Mouse (Mus musculus): Measurements from ENCODE around the gene Myoc. TPM values are rescaled to one million over a fixed set of nuclear protein-coding genes. Genes with fewer than 3 reads are reported as not detected.
A peak's percentile ranks its signal among the peaks of the same experiment; 100 is the strongest.

Gene Myoc
- total and polyA plus RNA-seq, 2 experiments, result not detected

- H3K4me3 ChIP-seq (ENCODE audit: insufficient read depth, low read depth, low read length), result no peak overlapping the region
- no peaks in the 10 kb centered on the region for H3K79me2 ChIP-seq (ENCODE audit: control insufficient read depth, insufficient read depth, low read length)
- H3K4me1 ChIP-seq (ENCODE audit: control insufficient read depth, insufficient read depth, low read length), result no peaks in the 10 kb centered on the region
- no peaks in the 10 kb centered on the region for H3K27me3 ChIP-seq (ENCODE audit: control insufficient read depth, insufficient read depth, low read length)
- H3K27ac ChIP-seq (replicated peaks; ENCODE audit: insufficient read depth, low read depth, low read length), result no peak overlapping the region
- no peaks in the 10 kb centered on the region for H3K36me3 ChIP-seq (ENCODE audit: control insufficient read depth, insufficient read depth, low read length)
- no peak for DNase-seq (ENCODE audit: extremely low read depth, low read depth, low spot score)
- TF ChIP-seq POLR2A (IDR thresholded peaks at IDR 0.05; ENCODE audit: extremely low read depth, insufficient read depth, low read length) (no peak), CTCF (IDR thresholded peaks at IDR 0.05; ENCODE audit: low read depth, low read length) (no peak)
- H3K9ac ChIP-seq (ENCODE audit: low read depth, low read length), result no peak overlapping the region
- WGBS, result 89% methylated on average over 4 of the region's 4 CpGs
Observed at GRCm38 (mm10) chr1:162638535-162638934, 420 bp upstream of the Myoc start.

- H3K4me1 ChIP-seq (ENCODE audit: control insufficient read depth, insufficient read depth, low read length), result peaks cover 3% of the 10 kb centered on the region; the same call in 1 of the 2 replicates
- no peak overlapping the region for H3K4me3 ChIP-seq (ENCODE audit: insufficient read depth, low read depth, low read length)
- peak; percentile 81 for DNase-seq (ENCODE audit: extremely low read depth, low read depth, low spot score)
- no peaks in the 10 kb centered on the region for H3K79me2 ChIP-seq (ENCODE audit: control insufficient read depth, insufficient read depth, low read length)
- no peaks in the 10 kb centered on the region for H3K36me3 ChIP-seq (ENCODE audit: control insufficient read depth, insufficient read depth, low read length)
- no peak overlapping the region for H3K9ac ChIP-seq (ENCODE audit: low read depth, low read length)
- 40% methylated on average over 1 of the region's 1 CpGs for WGBS
- H3K27ac ChIP-seq (replicated peaks; ENCODE audit: insufficient read depth, low read depth, low read length), result no peak overlapping the region
- TF ChIP-seq CTCF (IDR thresholded peaks at IDR 0.05; ENCODE audit: low read depth, low read length), result no peak
- no peak for TF ChIP-seq POLR2A (IDR thresholded peaks at IDR 0.05; ENCODE audit: extremely low read depth, insufficient read depth, low read length)
- H3K27me3 ChIP-seq (ENCODE audit: control insufficient read depth, insufficient read depth, low read length), result no peaks in the 10 kb centered on the region
Observed at GRCm38 (mm10) chr1:162639861-162640260, 906 bp downstream of the Myoc start.

GRCm38 (mm10) chr1:162642591-162642990 lies 3.6 kb downstream of the Myoc start:
- Histone ChIP-seq H3K4me3 (ENCODE audit: insufficient read depth, low read depth, low read length) (no peak overlapping the region), H3K36me3 (ENCODE audit: control insufficient read depth, insufficient read depth, low read length) (no peaks in the 10 kb centered on the region), H3K4me1 (ENCODE audit: control insufficient read depth, insufficient read depth, low read length) (peaks cover 3% of the 10 kb centered on the region; the same call in 1 of the 2 replicates), H3K27ac (replicated peaks; ENCODE audit: insufficient read depth, low read depth, low read length) (no peak overlapping the region), H3K79me2 (ENCODE audit: control insufficient read depth, insufficient read depth, low read length) (no peaks in the 10 kb centered on the region), H3K27me3 (ENCODE audit: control insufficient read depth, insufficient read depth, low read length) (no peaks in the 10 kb centered on the region), H3K9ac (ENCODE audit: low read depth, low read length) (no peak overlapping the region)
- TF ChIP-seq POLR2A (IDR thresholded peaks at IDR 0.05; ENCODE audit: extremely low read depth, insufficient read depth, low read length), result no peak
- no peak for TF ChIP-seq CTCF (IDR thresholded peaks at IDR 0.05; ENCODE audit: low read depth, low read length)
- 80% methylated on average over 3 of the region's 3 CpGs for WGBS
- no peak for DNase-seq (ENCODE audit: extremely low read depth, low read depth, low spot score)

GRCm38 (mm10) chr1:162643752-162644151 lies 4.8 kb downstream of the Myoc start:
- Histone ChIP-seq H3K27ac (replicated peaks; ENCODE audit: insufficient read depth, low read depth, low read length) (no peak overlapping the region), H3K9ac (ENCODE audit: low read depth, low read length) (no peak overlapping the region), H3K79me2 (ENCODE audit: control insufficient read depth, insufficient read depth, low read length) (no peaks in the 10 kb centered on the region), H3K36me3 (ENCODE audit: control insufficient read depth, insufficient read depth, low read length) (no peaks in the 10 kb centered on the region), H3K4me1 (ENCODE audit: control insufficient read depth, insufficient read depth, low read length) (peaks cover 3% of the 10 kb centered on the region; the same call in 1 of the 2 replicates), H3K4me3 (ENCODE audit: insufficient read depth, low read depth, low read length) (no peak overlapping the region), H3K27me3 (ENCODE audit: control insufficient read depth, insufficient read depth, low read length) (no peaks in the 10 kb centered on the region)
- peak; percentile 99 for DNase-seq (ENCODE audit: extremely low read depth, low read depth, low spot score)
- TF ChIP-seq POLR2A (IDR thresholded peaks at IDR 0.05; ENCODE audit: extremely low read depth, insufficient read depth, low read length), result no peak
- TF ChIP-seq CTCF (IDR thresholded peaks at IDR 0.05; ENCODE audit: low read depth, low read length), result no peak
- 14% methylated on average over 4 of the region's 4 CpGs for WGBS

GRCm38 (mm10) chr1:162646083-162646686 lies 7.2 kb downstream of the Myoc start:
- Histone ChIP-seq H3K79me2 (ENCODE audit: control insufficient read depth, insufficient read depth, low read length) (no peaks in the 10 kb centered on the region), H3K4me1 (ENCODE audit: control insufficient read depth, insufficient read depth, low read length) (peaks cover 3% of the 10 kb centered on the region; the same call in 1 of the 2 replicates), H3K27ac (replicated peaks; ENCODE audit: insufficient read depth, low read depth, low read length) (no peak overlapping the region), H3K4me3 (ENCODE audit: insufficient read depth, low read depth, low read length) (no peak overlapping the region), H3K9ac (ENCODE audit: low read depth, low read length) (no peak overlapping the region), H3K36me3 (ENCODE audit: control insufficient read depth, insufficient read depth, low read length) (no peaks in the 10 kb centered on the region), H3K27me3 (ENCODE audit: control insufficient read depth, insufficient read depth, low read length) (no peaks in the 10 kb centered on the region)
- peak; percentile 33 for DNase-seq (ENCODE audit: extremely low read depth, low read depth, low spot score)
- TF ChIP-seq CTCF (IDR thresholded peaks at IDR 0.05; ENCODE audit: low read depth, low read length), result no peak
- no peak for TF ChIP-seq POLR2A (IDR thresholded peaks at IDR 0.05; ENCODE audit: extremely low read depth, insufficient read depth, low read length)
- 73% methylated on average over 10 of the region's 10 CpGs for WGBS

- no peaks in the 10 kb centered on the region for H3K36me3 ChIP-seq (ENCODE audit: control insufficient read depth, insufficient read depth, low read length)
- no peak overlapping the region for H3K9ac ChIP-seq (ENCODE audit: low read depth, low read length)
- H3K27me3 ChIP-seq (ENCODE audit: control insufficient read depth, insufficient read depth, low read length), result no peaks in the 10 kb centered on the region
- 84% methylated on average over 14 of the region's 14 CpGs for WGBS
- DNase-seq (ENCODE audit: extremely low read depth, low read depth, low spot score), result no peak
- TF ChIP-seq CTCF (IDR thresholded peaks at IDR 0.05; ENCODE audit: low read depth, low read length), result no peak
- TF ChIP-seq POLR2A (IDR thresholded peaks at IDR 0.05; ENCODE audit: extremely low read depth, insufficient read depth, low read length), result no peak
- H3K4me1 ChIP-seq (ENCODE audit: control insufficient read depth, insufficient read depth, low read length), result peaks cover 3% of the 10 kb centered on the region; the same call in 1 of the 2 replicates
- no peaks in the 10 kb centered on the region for H3K79me2 ChIP-seq (ENCODE audit: control insufficient read depth, insufficient read depth, low read length)
- no peak overlapping the region for H3K27ac ChIP-seq (replicated peaks; ENCODE audit: insufficient read depth, low read depth, low read length)
- no peak overlapping the region for H3K4me3 ChIP-seq (ENCODE audit: insufficient read depth, low read depth, low read length)
Observed at GRCm38 (mm10) chr1:162648416-162648815, 9.5 kb downstream of the Myoc start.
